ENCODE assay signal across 8 mouse cellular contexts in genomic region chr2:168438981-168439452, GRCm38 (mm10).
DNase-seq lines count a peak whose midpoint lies in the region; ATAC-seq lines count a peak whose summit lies in the region.

No protein-coding gene starts in this region.

- peak; percentile 29 to 75 for DNase-seq in frontal cortex, adult 2 months (ENCODE audit: extremely low spot score in 1 of 2, low spot score in 1 of 2)
- DNase-seq in B cell, adult 2 months = peak; percentile 51 to 52
- DNase-seq in frontal cortex, postnatal 14 days (ENCODE audit: low spot score in 2 of 2) = peak; percentile 45 to 48
- DNase-seq in right cerebral cortex, postnatal 4 days = peak; percentile 16
- no peak for DNase-seq in urinary bladder, postnatal 25 days (ENCODE audit: low spot score)
- DNase-seq in adrenal gland, postnatal 14 days = no peak
- DNase-seq in adrenal gland, adult 18-20 months (ENCODE audit: low spot score in 2 of 2) = no peak

- no peak for ATAC-seq in frontal cortex, adult (ENCODE audit: low TSS enrichment)

Comparison
In these comparisons a context has a peak if more than half of its experiments do, and no peak if none do; other contexts are left out.
1. DNase-seq: peak in frontal cortex, adult 2 months (2 of 2), B cell, adult 2 months (2 of 2), frontal cortex, postnatal 14 days (2 of 2) and right cerebral cortex, postnatal 4 days (single experiment); none in urinary bladder, postnatal 25 days (single experiment), adrenal gland, postnatal 14 days (single experiment) and adrenal gland, adult 18-20 months (0 of 2).